Mouse (Mus musculus) activated CD4-positive, CD25-positive, alpha-beta regulatory T cell (primary cell): ENCODE data around the gene 1700034J05Rik. TPM values are rescaled to one million over a fixed set of nuclear protein-coding genes. Genes with fewer than 3 reads are reported as not detected.

Experiments
- polyA plus RNA-seq, 2 experiments: library from polyadenylated mRNA; unstranded; fragments of 100-300 nt; shearing (Covaris generic); gene quantifications; one replicate each; pipeline ENCODE4 v1.2.1; 2017

The 1700034J05Rik gene
- polyA plus RNA-seq, result not detected

DNA sequence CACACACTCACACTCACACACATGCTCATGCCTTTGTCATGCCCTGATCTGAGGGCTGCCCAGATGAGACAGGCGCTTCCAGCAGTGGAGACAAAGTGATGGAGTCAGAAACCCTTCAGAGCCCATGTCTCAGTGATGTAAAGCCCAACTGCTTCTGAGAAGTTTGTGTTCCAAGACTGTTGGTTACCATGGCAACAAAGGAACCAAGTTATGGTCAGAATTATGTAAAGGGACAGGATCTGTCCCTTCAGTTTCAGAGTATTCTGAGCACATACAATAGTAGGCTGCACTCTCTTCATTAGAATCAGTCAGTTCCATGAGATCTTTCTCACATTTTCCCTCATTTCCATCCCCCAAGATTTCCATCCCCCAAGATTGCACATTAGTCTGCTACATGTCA lies at the start of gene 1700034J05Rik:
Gene 1700034J05Rik, minus strand, starts transcription at position 165 of the 400 bp plus-strand sequence.

Other genes starting within 250 kb of the 1700034J05Rik start
- 10 to 100 TPM in 1 of 2 experiments, 1 to 10 TPM in 1; 5.5 to 13.2 TPM for gene Stk38l, start 229.4 kb downstream of the 1700034J05Rik start, polyA plus RNA-seq
- under 1 TPM; 0.21 to 0.47 TPM for gene Arntl2, start 158.4 kb downstream of the 1700034J05Rik start, polyA plus RNA-seq
- gene Smco2, start 104.3 kb downstream of the 1700034J05Rik start, polyA plus RNA-seq, result not detected
- gene Ppfibp1, start 65.9 kb downstream of the 1700034J05Rik start, polyA plus RNA-seq, result 10 to 100 TPM; 10.4 to 14.0 TPM
- gene Rep15, start 78.2 kb upstream of the 1700034J05Rik start, polyA plus RNA-seq, result under 1 TPM in 1 of 2 experiments, not detected in 1; 0.49 TPM
- gene Mrps35, start 88.3 kb upstream of the 1700034J05Rik start, polyA plus RNA-seq, result 100 to 1,000 TPM; 105 to 124 TPM
- gene Mansc4, start 132.6 kb upstream of the 1700034J05Rik start, polyA plus RNA-seq, result under 1 TPM in 1 of 2 experiments, not detected in 1; 0.43 TPM
- gene Klhl42, start 137.0 kb upstream of the 1700034J05Rik start, polyA plus RNA-seq, result 10 to 100 TPM in 1 of 2 experiments, 1 to 10 TPM in 1; 9.5 to 12.1 TPM